Mouse (Mus musculus) T-helper 2 cell (primary cell): Measurements from ENCODE around the gene Zfp687.

ENCODE experiments used
- in situ Hi-C: fragments of 300-600 bp; cut with MboI, MseI; formaldehyde crosslinking; loops from one replicate; pipeline ENCODE4 v1.15.1; 2025; ENCODE audit warnings: high pct_unique_total_duplicates

The Zfp687 gene

GRCm38 (mm10) chr3:94964989-94965388 lies 50.3 kb downstream of the Zfp687 start:
- in situ Hi-C loops, result no loop called here

- in situ Hi-C loops, result no loop called here
Observed at GRCm38 (mm10) chr3:94960322-94960721, 54.9 kb downstream of the Zfp687 start.

- in situ Hi-C loops, result loop anchor here (5.0 kb wide), 1 partner anchor 37 kb away; no protein-coding TSS in a partner anchor
Observed at GRCm38 (mm10) chr3:94959871-94960270, 55.4 kb downstream of the Zfp687 start.

GRCm38 (mm10) chr3:94958295-94958694 lies 57.0 kb downstream of the Zfp687 start:
- in situ Hi-C loops, result loop anchor here (5.0 kb wide), 1 partner anchor 39 kb away; no protein-coding TSS in a partner anchor
